Mouse (Mus musculus): ENCODE results near the gene Gmeb2. TPM values are rescaled to one million over a fixed set of nuclear protein-coding genes. Genes with fewer than 3 reads are reported as not detected.

The Gmeb2 gene
- total RNA-seq, 1 experiment from 2014 or later: 35.7 TPM

- no peak for ATAC-seq (replicated peaks; ENCODE audit: insufficient number of reproducible peaks, low FRiP score, low TSS enrichment, poor library complexity, severe bottlenecking)
These were observed 7.9 kb downstream of the Gmeb2 start for GRCm38 (mm10) chr2:181279968-181280367.

- no peak for ATAC-seq (replicated peaks; ENCODE audit: insufficient number of reproducible peaks, low FRiP score, low TSS enrichment, poor library complexity, severe bottlenecking)
These were observed 10.0 kb downstream of the Gmeb2 start for GRCm38 (mm10) chr2:181277866-181278265.

GRCm38 (mm10) chr2:181276766-181277165 lies 11.1 kb downstream of the Gmeb2 start:
- ATAC-seq (replicated peaks; ENCODE audit: insufficient number of reproducible peaks, low FRiP score, low TSS enrichment, poor library complexity, severe bottlenecking): no peak

GRCm38 (mm10) chr2:181274639-181275038 lies 13.2 kb downstream of the Gmeb2 start:
- ATAC-seq (replicated peaks; ENCODE audit: insufficient number of reproducible peaks, low FRiP score, low TSS enrichment, poor library complexity, severe bottlenecking): peak; percentile 92

GRCm38 (mm10) chr2:181273829-181274228 lies 14.0 kb downstream of the Gmeb2 start:
- 0 out of 2 replicates have a peak, but pooled peaks have one; percentile 37 for ATAC-seq (replicated peaks; ENCODE audit: insufficient number of reproducible peaks, low FRiP score, low TSS enrichment, poor library complexity, severe bottlenecking)

GRCm38 (mm10) chr2:181272092-181272491 lies 15.7 kb downstream of the Gmeb2 start:
- no peak for ATAC-seq (replicated peaks; ENCODE audit: insufficient number of reproducible peaks, low FRiP score, low TSS enrichment, poor library complexity, severe bottlenecking)

GRCm38 (mm10) chr2:181266839-181267238 lies 21.0 kb downstream of the Gmeb2 start:
- ATAC-seq (replicated peaks; ENCODE audit: insufficient number of reproducible peaks, low FRiP score, low TSS enrichment, poor library complexity, severe bottlenecking): no peak

GRCm38 (mm10) chr2:181253248-181253647 lies 34.6 kb downstream of the Gmeb2 start:
- no peak for ATAC-seq (replicated peaks; ENCODE audit: insufficient number of reproducible peaks, low FRiP score, low TSS enrichment, poor library complexity, severe bottlenecking)

- ATAC-seq (replicated peaks; ENCODE audit: insufficient number of reproducible peaks, low FRiP score, low TSS enrichment, poor library complexity, severe bottlenecking): no peak
These were observed 36.0 kb downstream of the Gmeb2 start for GRCm38 (mm10) chr2:181251841-181252240.

GRCm38 (mm10) chr2:181249217-181249616 lies 38.6 kb downstream of the Gmeb2 start:
- no peak for ATAC-seq (replicated peaks; ENCODE audit: insufficient number of reproducible peaks, low FRiP score, low TSS enrichment, poor library complexity, severe bottlenecking)

- ATAC-seq (replicated peaks; ENCODE audit: insufficient number of reproducible peaks, low FRiP score, low TSS enrichment, poor library complexity, severe bottlenecking): no peak
These were observed 42.8 kb downstream of the Gmeb2 start for GRCm38 (mm10) chr2:181245031-181245430.

- peak; percentile 97 for ATAC-seq (replicated peaks; ENCODE audit: insufficient number of reproducible peaks, low FRiP score, low TSS enrichment, poor library complexity, severe bottlenecking)
These were observed 44.0 kb downstream of the Gmeb2 start for GRCm38 (mm10) chr2:181243706-181244394.

GRCm38 (mm10) chr2:181242314-181242665 lies 45.5 kb downstream of the Gmeb2 start:
- ATAC-seq (replicated peaks; ENCODE audit: insufficient number of reproducible peaks, low FRiP score, low TSS enrichment, poor library complexity, severe bottlenecking): no peak

- peak; percentile 45 for ATAC-seq (replicated peaks; ENCODE audit: insufficient number of reproducible peaks, low FRiP score, low TSS enrichment, poor library complexity, severe bottlenecking)
These were observed 46.1 kb downstream of the Gmeb2 start, which contains the start of gene Helz2 for GRCm38 (mm10) chr2:181241602-181242313. Helz2 (minus strand) TSS chr2:181242027.

GRCm38 (mm10) chr2:181240806-181241440 lies 46.9 kb downstream of the Gmeb2 start:
- no peak for ATAC-seq (replicated peaks; ENCODE audit: insufficient number of reproducible peaks, low FRiP score, low TSS enrichment, poor library complexity, severe bottlenecking)

GRCm38 (mm10) chr2:181239261-181239660 lies 48.6 kb downstream of the Gmeb2 start:
- ATAC-seq (replicated peaks; ENCODE audit: insufficient number of reproducible peaks, low FRiP score, low TSS enrichment, poor library complexity, severe bottlenecking): no peak

GRCm38 (mm10) chr2:181238861-181239260 lies 49.0 kb downstream of the Gmeb2 start:
- ATAC-seq (replicated peaks; ENCODE audit: insufficient number of reproducible peaks, low FRiP score, low TSS enrichment, poor library complexity, severe bottlenecking): no peak

GRCm38 (mm10) chr2:181238091-181238610 lies 49.7 kb downstream of the Gmeb2 start:
- ATAC-seq (replicated peaks; ENCODE audit: insufficient number of reproducible peaks, low FRiP score, low TSS enrichment, poor library complexity, severe bottlenecking): no peak

- ATAC-seq (replicated peaks; ENCODE audit: insufficient number of reproducible peaks, low FRiP score, low TSS enrichment, poor library complexity, severe bottlenecking): no peak
These were observed 50.4 kb downstream of the Gmeb2 start for GRCm38 (mm10) chr2:181237251-181238014.
